Mouse (Mus musculus): ENCODE data around the gene Olfr155. TPM values are rescaled to one million over a fixed set of nuclear protein-coding genes. Genes with fewer than 3 reads are reported as not detected.

Olfr155 gene
- total RNA-seq, 1 experiment from 2014 or later = not detected

GRCm38 (mm10) chr4:43897209-43897608, 45.8 kb downstream of the Olfr155 start:
- DNase-seq = no peak

GRCm38 (mm10) chr4:43899197-43899596, 47.8 kb downstream of the Olfr155 start:
- no peak for DNase-seq

- no peak for DNase-seq
These were observed 52.3 kb downstream of the Olfr155 start for GRCm38 (mm10) chr4:43903690-43904089.

- peak; percentile 7 for DNase-seq
These were observed 55.1 kb downstream of the Olfr155 start for GRCm38 (mm10) chr4:43906443-43906842.

Other genes with a start within 250 kb of the Olfr155 start
- gene Npr2, start 219.6 kb upstream of the Olfr155 start, total RNA-seq (2021) = 26.9 and 37.9 TPM in 2 replicates
- 0.55 TPM in 1 of 2 replicates, not detected in the other for gene Spag8, start 198.0 kb upstream of the Olfr155 start, total RNA-seq (2021)
- gene Hint2, start 195.1 kb upstream of the Olfr155 start, total RNA-seq (2021) = 63.7 and 75.0 TPM in 2 replicates
- 4.3 and 7.4 TPM in 2 replicates for gene Tmem8b, start 182.6 kb upstream of the Olfr155 start, total RNA-seq (2021)
- 0.21 TPM in 1 of 2 replicates, not detected in the other for gene Fam221b, start 182.4 kb upstream of the Olfr155 start, total RNA-seq (2021)
- not detected in 2 replicates for gene Olfr70, start 150.8 kb upstream of the Olfr155 start, total RNA-seq (2021)
- not detected in 2 replicates for gene Olfr71, start 141.3 kb upstream of the Olfr155 start, total RNA-seq (2021)
- gene Hrct1, start 124.4 kb upstream of the Olfr155 start, total RNA-seq (2021) = 1.5 and 1.9 TPM in 2 replicates
- 2.1 and 2.7 TPM in 2 replicates for gene Spaar, start 121.5 kb upstream of the Olfr155 start, total RNA-seq (2021)
- not detected in 2 replicates for gene Olfr159, start 80.6 kb upstream of the Olfr155 start, total RNA-seq (2021)
- not detected in 2 replicates for gene Olfr156, start 27.7 kb upstream of the Olfr155 start, total RNA-seq (2021)
- gene Olfr157, start 11.4 kb upstream of the Olfr155 start, total RNA-seq (2021) = not detected in 2 replicates
- 12.3 and 16.1 TPM in 2 replicates for gene Reck, start 24.0 kb downstream of the Olfr155 start, total RNA-seq (2021)
- gene Glipr2, start 105.8 kb downstream of the Olfr155 start, total RNA-seq (2021) = 2.4 and 3.1 TPM in 2 replicates
- not detected in 2 replicates for gene Ccin, start 131.9 kb downstream of the Olfr155 start, total RNA-seq (2021)
- gene Clta, start 152.9 kb downstream of the Olfr155 start, total RNA-seq (2021) = 169 and 173 TPM in 2 replicates
- gene Gne, start 232.6 kb downstream of the Olfr155 start, total RNA-seq (2021) = 28.7 and 40.6 TPM in 2 replicates